Mouse (Mus musculus) forebrain, embryonic 11.5 days (tissue): ENCODE data around the gene Maml2. TPM values are rescaled to one million over a fixed set of nuclear protein-coding genes. Genes with fewer than 3 reads are reported as not detected.
A peak's percentile ranks its signal among the peaks of the same experiment; 100 is the strongest.

Experiments used
- ATAC-seq: fragments of 200-750 bp; cut with Nextera tagmentation; replicated peaks from 2 replicates; pipeline ENCODE4 v1.8.0; 2017; ENCODE audit warnings: moderate TSS enrichment; ENCODE audit not compliant: low FRiP score
- DNase-seq: peaks from one replicate; pipeline ENCODE4 v3.0.0-alpha.2; 2017; ENCODE audit warnings: low spot score
- H3K27ac ChIP-seq: fragments of 300-500 bp; sonication (generic); 2 replicates; pipeline ENCODE4 v1.5.1; 2014; ENCODE audit warnings: low read depth, low read length
- H3K27me3 ChIP-seq: fragments of 300-500 bp; sonication (generic); 2 replicates; pipeline ENCODE4 v1.6.1; 2014; ENCODE audit warnings: mild to moderate bottlenecking, low read length, mixed read lengths; ENCODE audit not compliant: control insufficient read depth, insufficient read depth
- H3K36me3 ChIP-seq: fragments of 300-500 bp; sonication (generic); 2 replicates; pipeline ENCODE4 v1.6.1; 2014; ENCODE audit warnings: mild to moderate bottlenecking, low read length, moderate library complexity, mixed read lengths; ENCODE audit not compliant: control insufficient read depth, insufficient read depth
- H3K4me1 ChIP-seq: fragments of 300-500 bp; sonication (generic); replicated peaks from 2 replicates; pipeline ENCODE4 v1.6.1; 2014; ENCODE audit warnings: low read length, mixed read lengths; ENCODE audit not compliant: control insufficient read depth, insufficient read depth
- H3K4me2 ChIP-seq: fragments of 300-500 bp; sonication (generic); 2 replicates; pipeline ENCODE4 v1.6.1; 2014; ENCODE audit warnings: low read depth, mild to moderate bottlenecking, low read length, moderate library complexity, mixed read lengths; ENCODE audit not compliant: severe bottlenecking
- H3K4me3 ChIP-seq: fragments of 300-500 bp; sonication (generic); 2 replicates; pipeline ENCODE4 v1.5.1; 2014; ENCODE audit warnings: low read depth, low read length
- H3K9ac ChIP-seq: fragments of 300-500 bp; sonication (generic); 2 replicates; pipeline ENCODE4 v1.6.1; 2014; ENCODE audit warnings: low read length
- H3K9me3 ChIP-seq: fragments of 300-500 bp; sonication (generic); 2 replicates; pipeline ENCODE4 v1.6.1; 2016; ENCODE audit warnings: low read length, mixed read lengths; ENCODE audit not compliant: control insufficient read depth
- WGBS: fragments of 180-500 bp; shearing (Covaris S2); extraction: QIAGEN DNeasy Blood & Tissue Kit; methylation state at CpG from one replicate; pipeline ENCODE4 v1.1.7; 2014; 5-methylcytosine and 5-hydroxymethylcytosine counted together
- polyA plus RNA-seq: library from polyadenylated mRNA; unstranded; fragments of >200 nt; fragmentation: Nextera tagmentation; extraction: Ambion mirVana; gene quantifications from 2 replicates; pipeline ENCODE4 v1.2.1, GENCODE M21; 2014

The Maml2 gene
- polyA plus RNA-seq = 9.8 and 9.9 TPM in 2 replicates

DNA sequence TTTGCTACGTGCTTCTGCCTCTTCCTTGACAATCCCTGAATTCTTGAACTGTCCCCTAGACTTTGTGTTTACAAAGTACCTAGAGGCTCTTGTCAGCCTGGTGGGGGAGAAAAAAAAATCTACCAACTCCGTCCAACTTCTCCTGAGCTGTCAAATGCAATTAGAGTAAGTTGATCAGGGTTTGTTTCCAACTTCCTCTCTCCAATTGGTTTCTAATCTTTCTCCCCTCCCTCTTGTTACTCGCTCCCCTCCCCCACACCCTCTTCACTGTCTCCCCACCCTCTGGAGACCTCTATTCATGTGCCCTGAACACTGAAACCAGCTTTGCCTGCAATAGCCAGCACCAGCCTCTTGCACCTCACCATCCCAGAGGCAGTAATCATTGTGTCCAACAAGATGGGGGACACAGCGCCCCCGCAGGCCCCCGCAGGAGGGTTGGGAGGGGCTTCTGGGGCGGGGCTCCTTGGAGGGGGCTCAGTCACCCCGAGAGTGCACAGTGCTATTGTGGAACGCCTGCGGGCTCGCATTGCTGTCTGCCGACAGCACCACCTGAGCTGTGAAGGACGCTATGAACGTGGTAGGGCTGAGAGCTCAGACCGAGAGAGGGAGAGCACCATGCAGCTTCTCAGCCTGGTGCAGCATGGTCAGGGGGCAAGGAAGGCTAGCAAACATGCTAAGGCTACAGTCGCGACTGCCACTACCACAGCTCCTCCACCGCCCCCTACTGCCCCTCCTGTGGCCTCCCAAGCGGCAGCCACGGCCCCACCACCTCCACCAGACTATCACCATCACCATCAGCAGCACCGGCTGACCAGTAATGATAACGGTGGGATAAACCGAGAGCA, at the start of gene Maml2:
Gene Maml2, plus strand, starts transcription at position 290 of the 845 bp plus-strand sequence.
- DNase-seq (peak; percentile 85), ATAC-seq (peak; percentile 80)
- H3K27ac ChIP-seq = peak within 1 kb of the TSS; percentile 53; the same call in 1 of the 2 replicates
- H3K27me3 ChIP-seq = no peaks in the 10 kb centered on the region
- H3K4me1 ChIP-seq = peaks cover 29% of the 10 kb centered on the region
- peak within 1 kb of the TSS; percentile 92 for H3K4me2 ChIP-seq
- H3K9me3 ChIP-seq = no peaks in the 10 kb centered on the region
- peak within 1 kb of the TSS; percentile 42 for H3K4me3 ChIP-seq
- under 1% methylated on average over 23 of the region's 23 CpGs for WGBS
- peak within 1 kb of the TSS; percentile 75 for H3K9ac ChIP-seq
- H3K36me3 ChIP-seq = no peaks in the 10 kb centered on the region

DNA sequence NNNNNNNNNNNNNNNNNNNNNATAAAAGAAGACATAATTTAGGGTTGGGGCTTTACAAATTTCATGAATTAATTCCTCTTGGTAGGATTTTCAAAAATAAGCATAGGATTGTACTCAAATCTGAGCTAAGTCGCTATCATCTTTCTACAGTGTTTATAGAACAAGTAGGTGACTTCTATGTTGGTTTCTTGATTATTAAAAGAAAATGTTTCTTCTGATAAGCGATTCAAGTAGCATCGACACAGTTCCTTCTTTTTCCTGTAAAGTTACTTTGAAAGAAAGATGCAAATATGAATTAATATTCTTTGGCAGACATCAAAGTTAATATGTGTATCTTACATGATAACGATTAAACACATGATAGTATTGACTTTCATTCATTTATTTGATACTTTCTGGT, 49.7 kb upstream of the Maml2 start:
- no peak overlapping the region for H3K4me3 ChIP-seq
- 96% methylated on average over 4 of the region's 4 CpGs for whole genome bisulfite sequencing
- DNase-seq (no peak), ATAC-seq (no peak)
- no peaks in the 10 kb centered on the region for H3K9me3 ChIP-seq
- no peaks in the 10 kb centered on the region for H3K4me1 ChIP-seq
- H3K4me2 ChIP-seq = no peak overlapping the region
- no peak overlapping the region for H3K27ac ChIP-seq
- no peak overlapping the region for H3K9ac ChIP-seq
- no peaks in the 10 kb centered on the region for H3K36me3 ChIP-seq
- no peaks in the 10 kb centered on the region for H3K27me3 ChIP-seq

DNA sequence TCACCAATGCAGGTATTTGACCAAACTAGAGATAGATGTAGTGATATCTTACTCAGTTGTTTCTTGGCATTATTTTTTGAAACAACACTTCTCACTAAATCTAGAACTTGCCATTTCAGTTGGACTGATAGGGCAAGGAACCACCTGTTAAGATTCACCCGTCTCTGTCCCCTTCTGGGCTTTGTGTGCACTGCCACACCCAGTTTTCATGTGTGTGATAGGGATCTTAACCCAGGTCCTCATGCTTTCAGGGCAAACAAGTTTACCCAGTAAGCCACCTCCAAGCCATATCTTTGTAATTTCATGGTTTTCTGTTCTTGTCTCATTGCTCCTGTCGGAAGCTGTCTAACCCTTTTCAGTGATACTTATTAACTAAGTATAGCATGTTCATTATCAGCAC, 46.5 kb upstream of the Maml2 start:
- no peak for ATAC-seq
- DNase-seq = no peak
- 86% methylated on average over 2 of the region's 2 CpGs for WGBS

DNA sequence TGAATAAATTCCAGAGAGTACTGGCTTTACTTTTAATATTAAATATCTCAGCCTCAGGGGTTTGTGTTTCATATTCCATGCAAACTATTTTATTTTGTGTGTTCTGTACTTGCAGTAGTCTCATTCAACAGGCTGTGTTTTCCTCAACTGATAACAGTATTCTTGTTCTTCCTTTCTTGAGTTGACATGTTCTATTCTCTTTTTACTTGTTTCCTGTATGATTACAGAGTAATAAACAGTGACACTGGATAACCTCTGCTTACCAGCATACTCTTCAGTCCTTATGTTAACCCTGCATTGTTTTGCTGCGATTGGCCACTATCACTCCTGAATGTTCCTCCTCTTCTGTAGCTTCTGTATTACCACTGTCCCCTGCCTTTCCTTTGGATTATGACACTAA, 41.0 kb upstream of the Maml2 start:
- no peak for DNase-seq
- Histone ChIP-seq H3K27ac (no peak overlapping the region), H3K9me3 (no peaks in the 10 kb centered on the region), H3K4me2 (no peak overlapping the region), H3K4me3 (no peak overlapping the region), H3K36me3 (no peaks in the 10 kb centered on the region), H3K4me1 (no peaks in the 10 kb centered on the region), H3K27me3 (no peaks in the 10 kb centered on the region), H3K9ac (no peak overlapping the region)
- WGBS = 87% methylated on average over 1 of the region's 1 CpGs
- ATAC-seq = no peak

More for the DNA sequence above, 46.5 kb upstream of the Maml2 start:
- H3K4me1 ChIP-seq = no peaks in the 10 kb centered on the region
- H3K36me3 ChIP-seq = no peaks in the 10 kb centered on the region
- H3K27ac ChIP-seq = no peak overlapping the region
- no peak overlapping the region for H3K9ac ChIP-seq
- H3K27me3 ChIP-seq = no peaks in the 10 kb centered on the region
- no peak overlapping the region for H3K4me3 ChIP-seq
- H3K4me2 ChIP-seq = no peak overlapping the region
- H3K9me3 ChIP-seq = no peaks in the 10 kb centered on the region

DNA sequence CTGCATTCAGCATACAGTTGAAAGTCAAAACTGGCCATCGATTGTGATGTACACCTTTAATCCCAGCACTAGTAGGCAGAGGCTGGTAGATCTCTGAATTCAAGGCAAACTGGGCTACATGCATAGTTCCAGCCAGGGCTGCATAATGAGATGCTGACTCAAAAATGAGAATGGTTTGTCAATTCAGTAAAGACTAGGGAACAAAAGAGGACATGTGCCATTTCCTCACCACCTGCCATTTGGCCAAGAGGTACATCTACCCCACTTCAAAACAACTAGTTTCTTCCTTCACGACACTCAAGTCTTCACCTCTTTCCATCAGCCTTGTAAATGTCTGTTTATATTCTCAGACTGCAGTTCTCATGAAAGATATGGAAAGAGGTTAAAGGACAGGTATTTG, 39.6 kb upstream of the Maml2 start:
- Histone ChIP-seq H3K36me3 (no peaks in the 10 kb centered on the region), H3K9ac (no peak overlapping the region), H3K27ac (no peak overlapping the region), H3K4me2 (no peak overlapping the region), H3K4me1 (no peaks in the 10 kb centered on the region), H3K4me3 (no peak overlapping the region), H3K9me3 (no peaks in the 10 kb centered on the region), H3K27me3 (no peaks in the 10 kb centered on the region)
- no peak for ATAC-seq
- 94% methylated on average over 2 of the region's 2 CpGs for WGBS
- no peak for DNase-seq

DNA sequence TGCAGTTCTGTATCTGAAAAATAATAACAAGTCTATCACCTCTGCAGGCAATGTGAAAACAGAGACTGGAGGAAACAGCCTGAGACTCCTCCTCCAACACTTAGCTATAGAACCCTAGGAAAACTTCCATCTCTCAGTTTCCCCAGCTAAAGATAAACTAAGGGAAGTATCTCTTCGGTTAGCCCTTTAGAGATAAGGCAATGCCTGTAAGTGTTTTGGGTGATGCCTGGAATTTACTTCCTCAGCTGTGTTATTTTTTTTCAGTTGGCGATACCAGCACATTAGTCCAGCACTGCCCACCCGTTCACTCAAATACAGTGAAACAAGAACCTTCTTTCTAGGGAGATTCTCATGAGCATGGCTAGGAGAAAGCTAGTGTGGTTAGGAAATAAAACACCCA, 36.8 kb upstream of the Maml2 start:
- Histone ChIP-seq H3K4me1 (no peaks in the 10 kb centered on the region), H3K9ac (no peak overlapping the region), H3K4me2 (no peak overlapping the region), H3K27me3 (no peaks in the 10 kb centered on the region), H3K4me3 (no peak overlapping the region), H3K27ac (no peak overlapping the region), H3K9me3 (no peaks in the 10 kb centered on the region), H3K36me3 (no peaks in the 10 kb centered on the region)
- no peak for DNase-seq
- 88% methylated on average over 3 of the region's 3 CpGs for WGBS
- no peak for ATAC-seq

DNA sequence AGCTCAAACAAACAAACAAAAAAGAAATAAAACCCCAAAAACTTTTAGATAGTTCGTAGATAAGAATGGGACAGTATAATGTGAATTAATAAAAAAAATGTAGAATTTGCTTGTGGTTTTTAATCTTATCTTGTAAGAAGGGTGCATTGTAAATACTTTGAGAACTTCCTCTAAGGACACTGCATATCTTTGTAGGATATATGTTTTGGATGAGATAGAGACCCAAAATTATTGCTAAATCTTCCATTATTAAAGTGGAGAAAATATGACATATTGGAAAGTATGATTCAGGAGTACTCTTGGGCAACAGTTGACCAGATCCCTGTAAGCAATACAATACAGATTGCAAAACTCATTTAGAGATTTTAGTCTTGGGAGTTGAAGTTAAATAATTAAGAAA, 24.5 kb upstream of the Maml2 start:
- 91% methylated on average over 1 of the region's 1 CpGs for WGBS
- H3K9ac ChIP-seq = no peak overlapping the region
- H3K27me3 ChIP-seq = no peaks in the 10 kb centered on the region
- H3K27ac ChIP-seq = no peak overlapping the region
- ATAC-seq (no peak), DNase-seq (no peak)
- no peak overlapping the region for H3K4me3 ChIP-seq
- no peak overlapping the region for H3K4me2 ChIP-seq
- H3K4me1 ChIP-seq = no peaks in the 10 kb centered on the region
- no peaks in the 10 kb centered on the region for H3K36me3 ChIP-seq
- no peaks in the 10 kb centered on the region for H3K9me3 ChIP-seq

DNA sequence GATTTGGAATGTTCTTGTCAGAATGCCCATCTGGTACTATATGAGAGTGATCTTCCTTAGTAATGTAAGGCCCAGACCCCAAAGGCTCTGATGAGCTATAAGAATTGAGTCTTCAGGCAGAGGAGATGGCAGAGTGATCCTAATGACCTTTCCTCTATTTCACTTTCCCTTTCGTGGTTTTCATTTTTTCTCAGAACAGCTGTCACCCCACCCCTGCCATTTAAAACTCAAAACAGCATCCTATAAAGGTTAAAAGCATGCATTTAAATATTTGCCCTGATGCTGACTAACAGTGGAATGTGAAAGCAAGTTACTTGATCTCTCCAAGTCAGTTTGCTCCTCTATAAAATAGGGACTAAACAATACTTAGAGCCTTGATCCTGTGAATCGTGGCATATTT, 10.3 kb upstream of the Maml2 start:
- Histone ChIP-seq H3K9ac (no peak overlapping the region), H3K27ac (no peak overlapping the region), H3K4me1 (no peaks in the 10 kb centered on the region), H3K27me3 (no peaks in the 10 kb centered on the region), H3K4me2 (no peak overlapping the region), H3K9me3 (no peaks in the 10 kb centered on the region), H3K4me3 (no peak overlapping the region), H3K36me3 (no peaks in the 10 kb centered on the region)
- no peak for ATAC-seq
- DNase-seq = no peak
- 76% methylated on average over 2 of the region's 2 CpGs for WGBS
